In the genomic region with DNA sequence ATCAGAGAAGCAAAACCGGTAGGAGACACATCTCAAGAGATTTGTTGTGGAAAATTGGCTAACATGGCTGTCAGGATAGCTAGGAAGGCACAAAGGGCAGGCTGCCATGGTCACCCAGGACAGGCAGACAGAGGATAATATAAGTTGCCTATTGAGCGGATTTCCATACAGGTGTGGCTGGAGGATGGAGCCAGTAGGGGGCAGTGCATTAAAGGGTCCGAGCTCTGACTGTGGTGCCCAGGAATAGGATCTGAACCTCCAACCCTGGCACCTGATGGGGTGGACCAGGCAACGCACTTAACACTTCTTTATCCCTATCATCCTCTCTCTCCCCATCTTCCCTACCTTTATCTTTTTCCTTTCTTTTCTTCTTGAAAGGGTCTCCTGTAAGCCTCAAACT, we compare ENCODE assay signal across 1 mouse cellular context.
TF ChIP-seq lines count a peak whose summit lies in the region.

No protein-coding gene starts in this region.

TF ChIP-seq in CH12.LX, 34 proteins besides CTCF, POLR2A, EP300 and RAD21:
- TF ChIP-seq ZMIZ1 (IDR thresholded peaks at IDR 0.05; ENCODE audit: low read depth, low read length) (no peak), ELF1 (IDR thresholded peaks at IDR 0.05; ENCODE audit: low read depth, low read length) (no peak), SMC3 (IDR thresholded peaks at IDR 0.05; ENCODE audit: low read depth, low read length) (peak; percentile 61), USF1 (IDR thresholded peaks at IDR 0.05; ENCODE audit: low read depth, low read length) (no peak)
